Mouse (Mus musculus): ENCODE results near the gene Ccdc93.

The Ccdc93 gene

DNA sequence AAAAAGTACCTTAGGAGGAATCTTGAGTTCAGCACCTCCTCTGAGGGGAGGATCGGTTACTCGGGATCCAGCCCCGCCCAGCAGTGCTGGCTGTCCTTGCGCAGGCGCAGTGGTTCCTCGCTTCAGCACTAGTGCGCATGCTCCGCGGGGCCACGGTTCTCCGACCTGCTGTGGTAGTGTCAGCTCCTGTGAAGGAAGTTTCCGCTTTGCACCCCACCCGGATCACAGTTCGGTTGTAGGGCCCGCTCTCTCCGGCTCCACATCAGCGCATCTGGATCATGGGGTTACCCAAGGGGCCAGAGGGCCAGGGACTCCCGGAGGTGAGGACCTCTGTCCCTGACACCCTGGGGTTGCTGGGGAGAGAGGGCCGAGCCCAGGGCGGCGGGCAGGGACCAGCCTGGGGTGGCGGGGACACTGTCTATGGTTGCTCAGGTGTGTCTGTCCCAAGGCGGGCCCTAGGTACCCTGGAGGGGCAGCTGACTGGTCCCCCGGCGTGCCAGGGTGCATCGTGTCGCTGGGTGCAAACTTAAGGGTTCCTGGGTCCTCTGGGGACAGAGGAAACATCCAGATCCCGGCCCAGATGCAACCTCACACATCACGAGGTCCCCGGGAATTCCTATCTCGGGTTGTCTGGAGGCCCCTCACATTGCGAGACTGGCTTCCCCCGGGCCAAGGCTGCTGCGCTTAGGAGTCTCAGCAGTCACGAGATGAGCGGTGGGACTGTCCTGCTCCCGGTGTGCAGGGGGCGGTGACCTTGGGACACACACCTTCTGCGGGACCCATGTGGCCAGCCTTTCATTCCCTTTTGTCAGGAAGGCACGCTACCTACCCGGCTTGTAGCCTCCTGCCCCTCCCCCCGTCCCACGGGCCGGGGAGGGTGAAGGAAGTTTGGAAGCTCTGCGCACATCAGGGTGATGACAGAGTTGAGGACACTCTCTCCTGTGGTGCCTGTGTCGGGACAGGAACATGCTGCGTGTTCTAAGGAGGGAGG lies at the start of gene Ccdc93:
Gene Ccdc93 (plus strand): TSS at position 112 of the 991 bp plus-strand sequence.
- DNase-seq (ENCODE audit: low read depth) = peak; percentile 91

DNA sequence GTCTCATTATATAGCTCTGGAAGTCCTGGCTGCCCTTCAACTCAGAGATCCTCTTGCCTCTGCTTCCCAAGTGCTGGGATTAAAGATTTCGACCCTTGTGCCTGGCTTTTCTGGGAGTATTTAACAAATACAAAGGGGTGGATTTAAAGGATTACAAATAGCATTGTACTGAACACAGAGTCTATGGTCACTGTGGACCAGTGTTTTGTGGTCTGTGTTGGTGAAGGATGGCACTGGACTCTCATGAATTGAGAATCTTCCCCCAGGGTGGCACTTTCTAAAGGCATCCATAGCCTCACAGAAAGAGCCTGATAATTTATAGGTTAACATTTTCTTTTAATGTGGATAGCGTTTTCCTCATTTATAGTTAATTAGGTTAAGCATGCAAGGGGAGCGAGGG lies 49.3 kb upstream of the Ccdc93 start:
- no peak for DNase-seq (ENCODE audit: low read depth)

DNA sequence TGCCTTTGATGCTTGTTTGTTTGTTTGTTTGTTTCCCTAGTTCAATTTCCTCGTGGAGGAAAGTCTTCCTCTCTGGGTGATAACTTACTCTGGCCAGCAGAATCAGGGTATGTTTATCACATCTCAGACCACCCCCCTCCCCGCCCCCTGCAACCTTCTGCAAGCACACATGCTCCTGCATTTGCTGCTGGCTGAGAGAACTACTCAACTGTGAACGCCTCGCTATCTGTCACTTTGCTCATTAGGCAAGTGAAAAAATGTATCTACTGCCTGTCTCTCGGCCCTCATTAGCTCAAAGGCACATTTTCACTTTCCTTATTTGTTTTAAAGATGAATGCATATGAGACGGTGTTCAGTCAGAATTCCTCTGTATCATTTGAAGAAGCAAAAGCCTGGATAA lies 42.5 kb upstream of the Ccdc93 start:
- DNase-seq (ENCODE audit: low read depth) = no peak

DNA sequence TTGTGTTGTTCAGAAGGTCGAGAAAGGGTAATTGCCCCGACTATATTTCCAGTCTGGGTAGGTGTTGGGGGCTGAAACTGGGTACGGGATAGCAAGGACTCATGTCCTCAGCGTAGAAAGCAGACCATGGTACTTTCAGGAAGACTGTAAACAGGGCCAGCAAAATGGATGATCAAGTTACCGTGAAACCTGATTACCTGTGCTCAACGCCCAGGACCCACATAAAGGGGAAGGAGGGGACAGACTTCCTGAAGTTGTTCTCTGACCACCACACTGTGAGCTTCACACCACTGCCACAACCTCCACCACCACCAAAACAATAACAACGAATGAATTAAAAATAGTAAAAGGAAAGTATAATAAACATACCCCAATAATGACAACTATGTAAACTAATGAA lies 42.1 kb upstream of the Ccdc93 start:
- no peak for DNase-seq (ENCODE audit: low read depth)

DNA sequence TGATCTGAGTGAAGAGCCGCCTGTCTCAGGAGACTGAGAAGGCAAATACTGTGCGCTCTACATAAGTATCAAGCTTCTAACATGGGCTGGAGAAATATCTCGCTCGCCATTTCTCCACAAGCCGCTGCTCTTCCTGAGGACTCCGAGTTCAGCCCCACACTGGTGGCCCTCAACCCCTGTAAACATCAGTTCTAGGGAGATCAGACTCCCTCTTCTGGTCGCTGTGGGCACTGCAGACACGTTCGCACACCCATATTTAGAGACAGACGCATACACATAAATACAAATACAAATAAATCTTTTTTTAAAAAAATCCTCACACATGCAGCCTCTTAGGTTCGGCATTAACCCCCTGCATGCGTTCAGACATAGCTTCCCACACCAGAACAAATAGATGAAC lies 41.3 kb upstream of the Ccdc93 start:
- DNase-seq (ENCODE audit: low read depth) = no peak

DNA sequence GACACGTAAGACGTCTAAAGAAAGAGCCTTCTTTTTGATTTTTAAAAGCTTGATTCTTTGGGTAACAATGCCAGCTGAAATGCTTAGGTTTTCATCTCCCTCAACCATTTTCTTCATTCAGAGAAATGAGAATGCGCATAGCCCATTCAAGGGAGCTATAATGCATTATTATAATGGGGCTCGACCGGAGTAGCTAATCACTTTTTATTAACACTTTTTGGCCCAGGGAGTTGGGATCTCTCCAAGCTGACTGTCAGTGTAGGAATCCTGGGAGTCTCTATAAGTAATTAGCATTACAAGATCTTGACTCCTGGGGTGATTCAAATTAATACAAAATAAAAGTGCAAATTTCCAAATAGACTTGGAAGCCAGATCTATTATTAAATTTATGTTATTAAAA lies 40.8 kb upstream of the Ccdc93 start:
- no peak for DNase-seq (ENCODE audit: low read depth)

DNA sequence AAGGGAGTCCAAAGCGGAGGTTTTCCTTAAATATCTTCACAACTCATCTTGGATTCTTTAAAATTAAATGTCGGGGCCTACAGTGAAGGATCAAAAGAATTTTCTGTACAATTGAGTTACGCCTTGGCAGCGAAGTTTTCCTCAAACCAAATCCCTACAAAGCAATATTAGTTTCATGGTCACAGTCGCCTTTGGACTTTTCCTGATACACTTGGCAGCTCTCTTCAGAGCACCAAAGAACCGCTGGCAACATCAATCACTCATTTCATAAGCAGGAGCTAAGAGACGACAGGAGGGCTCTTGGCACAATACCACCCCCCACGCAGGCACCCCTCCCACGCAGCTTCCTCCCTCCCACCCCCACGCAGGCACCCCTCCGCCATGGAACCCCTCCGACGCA lies 40.4 kb upstream of the Ccdc93 start:
- DNase-seq (ENCODE audit: low read depth) = no peak

DNA sequence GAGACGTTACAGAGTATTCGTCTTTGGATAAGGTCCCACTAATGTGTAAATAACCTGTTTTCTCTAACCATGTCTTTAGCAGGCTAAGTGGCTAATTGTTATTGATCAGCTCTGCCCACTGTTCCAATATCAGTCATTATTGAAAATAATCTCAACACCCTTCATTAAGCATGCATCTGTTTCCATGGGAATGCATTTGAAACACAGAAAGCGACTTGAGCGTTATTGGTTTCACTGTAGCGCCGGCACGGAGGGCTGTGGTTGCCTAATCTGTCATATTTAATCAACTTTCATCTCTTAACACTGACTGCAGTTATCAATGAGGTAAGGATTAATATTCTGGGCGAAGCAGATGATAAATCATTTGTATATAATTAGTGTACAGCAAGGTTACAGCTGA lies 40.0 kb upstream of the Ccdc93 start:
- DNase-seq (ENCODE audit: low read depth) = no peak

DNA sequence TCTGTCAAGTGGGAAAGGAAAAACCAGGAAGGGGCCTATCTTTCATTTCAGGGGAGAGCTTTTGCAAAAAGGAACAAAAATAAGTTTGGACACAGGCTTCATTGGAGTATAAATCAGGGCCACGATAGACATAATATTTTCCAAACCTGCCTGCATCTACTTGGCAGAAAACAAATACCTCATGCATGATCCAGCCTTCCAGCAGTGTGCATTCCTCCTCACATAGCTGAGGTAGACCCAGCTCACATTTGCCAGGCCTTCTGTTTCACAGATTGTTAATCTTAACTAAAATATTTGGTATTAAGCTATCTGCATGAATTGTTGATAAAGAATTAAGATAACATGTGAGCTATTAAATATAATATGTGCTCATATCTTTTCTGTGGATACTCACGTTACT lies 37.7 kb upstream of the Ccdc93 start:
- DNase-seq (ENCODE audit: low read depth) = no peak

DNA sequence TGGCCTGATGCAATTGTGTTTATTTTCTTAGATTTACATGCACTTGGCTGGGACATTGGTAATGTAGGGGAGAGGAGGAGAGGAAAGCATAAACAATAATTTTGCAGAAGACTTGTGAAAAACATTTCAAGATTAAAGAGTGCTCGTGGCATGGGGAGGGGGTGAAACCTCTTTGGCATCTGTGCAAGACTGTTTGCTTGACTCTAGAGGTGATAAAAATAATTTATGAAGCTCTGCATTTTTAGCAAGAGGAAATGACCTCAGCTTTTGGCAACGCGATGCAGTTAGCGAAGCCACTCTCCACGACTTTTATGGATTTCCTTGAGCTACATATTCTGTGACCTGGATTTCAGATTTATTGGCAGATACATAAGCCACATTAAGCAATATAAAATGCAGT lies 36.1 kb upstream of the Ccdc93 start:
- DNase-seq (ENCODE audit: low read depth) = no peak

DNA sequence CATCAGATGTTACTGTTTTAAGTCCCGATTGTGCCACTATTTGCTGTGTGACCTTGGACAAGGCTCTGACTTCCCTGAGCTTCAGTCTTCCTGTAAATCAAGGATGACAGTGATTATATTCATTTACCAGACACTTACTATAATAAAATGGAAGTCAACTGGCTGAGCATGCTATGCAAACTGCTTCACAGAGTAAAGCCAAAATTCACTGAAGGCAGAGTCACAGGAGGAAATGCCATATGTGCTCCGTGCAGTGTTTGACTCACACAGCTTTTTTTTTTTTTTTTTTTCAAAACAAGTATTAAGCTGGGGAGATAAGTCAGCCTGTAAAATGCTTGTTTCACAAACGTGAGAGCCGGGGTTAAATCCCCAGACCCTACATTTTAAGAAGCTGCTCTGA lies 34.3 kb upstream of the Ccdc93 start:
- no peak for DNase-seq (ENCODE audit: low read depth)

DNA sequence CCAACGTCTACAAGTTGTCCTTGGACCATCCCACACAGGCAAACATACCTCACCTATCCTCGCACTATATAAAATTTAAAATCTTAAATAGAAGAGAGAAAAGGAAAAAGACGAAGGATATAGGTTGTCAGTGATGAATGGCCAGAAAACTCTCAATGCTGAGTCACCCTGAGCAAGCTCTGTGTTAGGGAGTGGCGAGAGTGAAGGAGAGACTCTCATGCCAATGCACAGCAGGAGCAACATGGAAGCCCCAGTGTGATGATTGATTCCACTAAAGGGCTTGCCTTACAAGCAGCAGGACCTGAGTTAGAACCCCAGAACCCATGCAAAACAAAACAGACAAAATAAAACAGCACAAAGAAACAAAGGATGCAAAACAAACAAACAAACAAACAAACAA lies 32.6 kb upstream of the Ccdc93 start:
- no peak for DNase-seq (ENCODE audit: low read depth)

DNA sequence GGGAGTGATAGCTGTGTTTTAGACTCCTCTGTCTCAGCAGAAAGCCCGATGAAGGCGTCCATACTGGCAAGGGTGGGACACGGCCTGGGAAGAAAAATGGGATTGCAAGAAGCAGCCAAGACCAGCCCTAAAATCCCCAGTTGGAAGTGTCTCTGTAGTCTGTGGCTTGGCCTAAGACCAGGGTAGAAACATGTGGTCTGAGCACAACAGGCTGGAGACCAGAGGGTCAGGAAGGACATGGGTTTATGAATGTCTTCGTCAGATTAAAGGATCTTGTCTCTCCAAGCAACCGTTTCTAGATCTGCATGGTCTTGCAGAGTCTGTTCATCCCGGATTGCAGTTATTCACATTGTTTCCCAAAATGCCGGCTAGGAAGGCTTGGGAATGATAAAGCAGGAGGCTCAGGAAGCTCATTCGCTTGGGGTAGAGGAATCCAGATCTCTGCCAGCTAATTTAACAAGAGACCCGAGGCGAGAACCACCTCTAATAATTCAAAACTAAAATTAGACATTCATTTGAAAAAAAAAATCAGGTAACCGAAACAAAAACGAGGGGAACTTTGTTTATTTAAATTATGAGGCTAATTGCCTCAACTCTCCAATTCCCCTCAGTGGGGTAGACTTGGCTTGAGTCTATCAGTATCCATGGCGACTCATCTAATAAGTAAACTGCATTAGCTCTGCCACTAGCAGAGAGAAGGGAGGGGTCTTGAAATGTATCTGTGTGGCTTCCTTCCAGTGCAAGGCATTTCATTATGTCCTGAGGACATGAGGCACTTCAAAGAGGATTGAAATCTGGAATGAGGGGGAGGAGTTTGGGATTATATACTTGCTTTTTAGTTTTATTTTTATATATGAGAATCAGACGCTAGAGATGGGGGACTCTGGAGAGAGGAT lies 31.6 kb upstream of the Ccdc93 start:
- DNase-seq (ENCODE audit: low read depth) = no peak

DNA sequence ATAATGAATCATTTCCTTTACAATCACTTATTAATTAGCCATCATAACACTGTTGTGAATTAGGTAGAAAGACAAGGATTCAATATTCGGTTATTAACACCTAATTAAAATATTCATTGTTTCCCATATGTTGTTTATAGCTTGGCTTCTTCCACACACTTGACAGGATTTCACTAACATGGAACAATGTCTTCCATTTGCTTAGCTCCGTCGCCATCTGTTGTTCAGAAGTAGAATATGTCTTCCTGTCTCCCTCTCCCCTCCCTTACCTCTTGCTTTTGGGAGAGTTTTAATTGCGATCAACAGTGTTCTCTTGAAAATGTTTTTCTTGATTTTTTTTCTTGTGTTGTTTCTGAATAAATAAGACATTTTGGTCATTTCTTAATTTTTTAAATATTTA lies 30.6 kb upstream of the Ccdc93 start:
- DNase-seq (ENCODE audit: low read depth) = no peak

DNA sequence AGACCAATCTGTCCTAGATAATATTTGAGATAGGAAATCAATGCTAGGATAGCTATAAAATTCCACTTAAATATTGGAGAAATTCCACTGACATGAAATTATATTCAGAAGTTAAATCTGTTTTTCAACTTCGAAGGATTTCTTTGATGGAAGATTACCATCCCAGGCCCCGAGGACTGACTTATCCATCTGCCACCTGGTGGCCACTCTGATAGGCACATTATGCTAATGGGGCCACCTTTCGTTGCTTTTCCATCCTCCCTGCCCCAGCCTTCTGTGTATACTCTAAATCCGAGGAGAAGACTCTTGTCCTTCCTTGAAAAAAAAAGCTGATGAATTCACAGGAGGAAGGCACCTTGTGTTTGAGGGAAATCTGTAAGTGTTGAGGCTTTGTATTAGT lies 11.8 kb upstream of the Ccdc93 start:
- no peak for DNase-seq (ENCODE audit: low read depth)

DNA sequence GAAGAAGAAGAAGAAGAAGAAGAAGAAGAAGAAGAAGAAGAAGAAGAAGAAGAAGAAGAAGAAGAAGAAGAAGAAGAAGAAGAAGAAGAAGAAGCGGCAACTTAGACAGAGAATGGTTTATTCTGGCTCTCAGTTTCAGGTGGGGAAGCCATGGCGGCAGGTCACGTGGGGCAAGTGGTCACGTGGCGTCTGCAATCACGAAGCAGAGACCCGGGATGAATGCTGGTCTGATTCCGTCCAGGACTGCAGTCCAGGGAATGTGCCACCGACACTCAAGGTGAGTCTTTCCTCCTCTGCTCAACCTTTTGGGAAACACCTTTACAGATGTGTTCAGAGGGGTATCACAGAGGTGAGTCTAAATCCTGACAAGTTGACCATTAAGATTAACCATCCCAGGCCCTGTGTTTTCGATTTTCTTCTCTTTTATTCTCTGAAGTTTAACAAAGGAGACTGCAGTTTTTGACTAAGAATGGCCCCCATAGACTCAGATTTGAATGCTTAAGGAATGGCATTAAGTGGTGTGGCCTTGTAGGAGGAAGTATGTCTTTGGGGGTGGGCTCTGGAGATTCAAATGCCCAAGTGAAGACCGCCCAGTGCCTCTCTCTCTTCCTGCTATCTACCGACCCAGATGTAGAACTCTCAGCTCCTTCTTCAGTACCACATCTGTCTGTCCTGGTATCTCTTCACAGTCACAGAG lies 11.1 kb upstream of the Ccdc93 start:
- DNase-seq (ENCODE audit: low read depth) = no peak

DNA sequence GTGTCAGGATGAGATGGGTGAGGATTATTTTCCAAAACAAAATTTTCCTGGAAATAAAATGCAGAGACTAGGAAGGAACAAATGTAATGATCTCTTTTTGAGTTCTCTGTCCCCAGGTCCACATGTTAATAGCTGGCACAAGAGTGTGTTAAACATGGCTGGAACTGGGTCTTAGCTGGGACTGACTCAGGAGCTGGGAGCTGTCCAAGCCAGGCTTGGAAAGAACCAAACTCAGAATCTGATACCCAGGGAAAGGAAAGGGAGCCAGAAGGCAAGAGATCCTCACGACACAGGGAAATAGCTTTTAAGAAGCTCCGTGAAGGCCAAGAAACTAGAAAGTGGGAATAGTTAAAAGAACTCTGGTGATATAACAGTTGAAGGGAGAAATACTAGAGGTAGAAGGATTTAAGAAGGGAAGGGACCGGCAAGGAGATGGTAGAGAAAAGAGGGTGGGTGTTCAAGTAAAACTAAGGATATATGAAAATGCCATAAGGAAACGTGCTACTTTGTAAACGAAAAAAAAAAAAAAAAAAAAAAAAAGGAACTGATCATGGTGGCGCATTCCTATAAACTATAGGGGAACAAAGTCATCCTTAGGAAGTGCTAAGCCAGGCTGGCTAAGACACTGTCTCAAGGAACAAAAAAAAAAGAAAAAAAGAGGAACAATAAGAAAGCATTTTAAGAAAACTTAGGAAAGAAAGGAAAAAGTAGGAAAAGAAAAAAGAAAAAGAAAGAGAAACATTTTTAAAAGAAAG lies 489 bp upstream of the Ccdc93 start:
- DNase-seq (ENCODE audit: low read depth) = peak; percentile 68

DNA sequence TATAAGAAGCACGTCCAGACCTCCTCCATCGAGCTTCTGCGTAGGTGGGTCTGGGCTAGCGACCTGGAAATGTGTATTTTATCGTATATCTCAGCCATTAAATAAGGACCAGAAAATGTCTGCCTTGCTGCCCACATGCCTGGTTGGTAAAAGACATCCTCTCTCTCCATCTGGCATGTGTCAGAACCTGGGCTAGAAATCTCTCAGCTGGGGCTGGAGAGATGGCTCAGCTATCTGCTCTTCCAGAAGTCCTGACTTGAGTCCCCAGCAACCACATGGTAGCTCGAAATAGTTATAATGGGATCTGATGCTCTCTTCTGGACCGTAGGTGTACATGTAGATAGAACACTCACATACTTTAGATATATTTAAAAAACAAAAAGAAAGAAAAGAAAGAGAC lies 5.1 kb downstream of the Ccdc93 start:
- DNase-seq (ENCODE audit: low read depth) = no peak

DNA sequence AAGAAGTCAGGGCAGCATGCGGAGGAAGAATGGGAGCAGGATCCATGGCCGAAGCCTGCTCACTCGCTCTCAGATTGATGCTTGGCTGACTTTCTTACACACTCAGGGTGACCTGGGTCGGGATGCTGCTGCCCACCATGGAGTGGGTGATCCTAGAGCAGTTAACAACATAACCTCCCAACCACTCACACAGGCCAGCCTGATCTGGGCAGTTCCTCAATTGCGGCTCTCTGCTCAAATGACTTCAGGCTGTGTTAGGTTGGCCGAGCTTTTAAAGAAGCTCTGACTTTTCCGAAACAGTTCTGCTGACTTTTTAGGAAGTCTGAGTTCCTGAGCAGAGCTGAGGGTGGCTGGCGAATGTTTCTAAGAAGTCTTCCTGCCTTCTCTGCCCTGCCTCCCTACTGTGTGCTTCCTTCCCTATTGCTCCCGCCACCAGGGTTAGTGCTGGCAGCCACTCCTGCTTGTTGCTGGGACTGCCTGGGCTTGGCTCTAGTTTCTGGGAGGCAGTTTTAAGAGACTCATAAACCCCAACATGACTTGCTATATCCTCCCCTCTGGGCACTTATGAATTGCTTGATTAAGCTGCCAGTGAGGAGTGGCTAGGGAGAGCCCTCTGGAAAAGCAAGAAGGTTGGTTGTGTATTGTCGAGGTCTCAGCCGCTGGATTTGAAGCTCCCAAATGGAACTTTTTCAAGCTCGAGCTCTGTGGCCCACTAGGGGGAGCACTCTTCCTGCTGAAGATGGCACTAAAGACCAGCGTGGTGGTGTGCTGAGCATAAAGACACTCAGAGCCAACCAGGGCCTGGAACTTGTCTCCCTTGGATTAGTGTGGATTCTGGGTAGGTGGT lies 9.9 kb downstream of the Ccdc93 start:
- peak; percentile 24 for DNase-seq (ENCODE audit: low read depth)

DNA sequence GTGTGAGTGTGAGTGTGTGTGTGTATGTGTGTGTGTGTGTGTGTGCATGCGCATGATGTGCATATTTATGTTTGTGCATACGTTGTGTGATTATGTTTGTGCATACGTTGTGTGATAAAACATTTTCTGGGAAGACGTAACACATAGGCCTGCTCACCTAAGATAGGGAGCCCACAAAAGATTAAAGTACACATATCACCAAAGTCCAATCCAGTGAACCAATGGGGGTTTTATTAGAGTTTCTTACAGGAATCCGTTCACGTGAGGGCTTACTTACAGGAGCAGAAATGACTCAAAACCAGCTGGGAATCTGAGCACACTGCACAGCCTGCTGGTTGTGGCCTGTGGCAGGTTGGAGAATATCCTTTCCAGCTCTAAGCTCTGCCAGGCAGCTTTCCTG lies 13.3 kb downstream of the Ccdc93 start:
- no peak for DNase-seq (ENCODE audit: low read depth)

DNA sequence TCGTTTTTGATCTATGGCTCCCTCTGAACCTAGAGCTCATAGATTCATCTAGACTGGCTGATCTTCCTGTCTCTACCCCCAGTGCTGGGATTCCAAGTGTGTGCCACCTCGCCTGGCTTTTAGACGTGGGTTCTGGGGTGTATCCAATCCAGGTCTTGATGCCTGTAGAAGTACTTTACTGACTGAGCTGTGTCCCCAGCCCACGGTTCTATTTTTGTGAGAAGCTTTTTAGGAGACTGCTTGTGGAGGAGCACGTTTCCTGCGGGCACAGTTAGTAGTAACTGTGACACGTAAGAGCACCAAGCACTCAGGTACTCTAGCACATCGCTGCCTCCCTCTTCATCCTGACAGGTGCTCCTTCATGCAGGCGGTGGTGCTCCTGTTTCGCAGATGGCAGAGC lies 16.4 kb downstream of the Ccdc93 start:
- DNase-seq (ENCODE audit: low read depth) = no peak
